Mouse (Mus musculus): ENCODE data around the gene Cdk1.

- TF ChIP-seq CTCF (IDR thresholded peaks at IDR 0.05) (no peak), EP300 (IDR thresholded peaks at IDR 0.05; ENCODE audit: insufficient read depth, low read depth, low read length) (no peak)
Measured at GRCm38 (mm10) chr10:69351842-69352211, 911 bp downstream of the Cdk1 start.
